Comparison of ENCODE assay signal across 17 mouse cellular contexts in genomic region chr17:31478606-31479005, GRCm38 (mm10).
"Had no signal": no experiment of that assay in that cellular context is flagged by ENCODE, and none has a peak within 500 bp of the region (broad histone marks: within the 10 kb centered on the region; RNA-seq: fewer than 3 reads in every experiment).

No protein-coding gene starts in this region.

- H3K27me3 ChIP-seq: liver, embryonic 12.5 days; liver, embryonic 15.5 days; lung, embryonic 15.5 days; midbrain, embryonic 13.5 days; stomach, embryonic 15.5 days had no signal

- H3K27ac ChIP-seq: kidney, postnatal 0 days; left cerebral cortex, adult 2 months; liver, embryonic 12.5 days; liver, embryonic 15.5 days; lung, embryonic 15.5 days; midbrain, embryonic 13.5 days; stomach, embryonic 15.5 days had no signal

- DNase-seq: layer of hippocampus, postnatal 36 days; lung, adult 18-20 months; lung, postnatal 10 days; lung, postnatal 36 days; right cerebral cortex, postnatal 25 days; spleen, adult 18-20 months; thymus, postnatal 25 days had no signal

- H3K36me3 ChIP-seq: liver, embryonic 12.5 days; liver, embryonic 15.5 days had no signal

- H3K9me3 ChIP-seq: liver, embryonic 12.5 days; liver, embryonic 15.5 days; lung, embryonic 15.5 days; megakaryocyte, embryonic 14.5 days; midbrain, embryonic 10.5 days; midbrain, embryonic 13.5 days; stomach, embryonic 15.5 days had no signal

- H3K4me1 ChIP-seq: lung, embryonic 15.5 days; megakaryocyte, embryonic 14.5 days; midbrain, embryonic 13.5 days had no signal

- H3K4me3 ChIP-seq: left cerebral cortex, adult 2 months; liver, embryonic 12.5 days; liver, embryonic 15.5 days; lung, embryonic 15.5 days; megakaryocyte, embryonic 14.5 days; midbrain, embryonic 10.5 days; midbrain, embryonic 13.5 days; myocyte; stomach, embryonic 15.5 days had no signal

- H3K9ac ChIP-seq: liver, embryonic 12.5 days; liver, embryonic 15.5 days; lung, embryonic 15.5 days; midbrain, embryonic 13.5 days; stomach, embryonic 15.5 days had no signal
